Mouse (Mus musculus): ENCODE results near the gene Ppfibp2.

The Ppfibp2 gene

DNA sequence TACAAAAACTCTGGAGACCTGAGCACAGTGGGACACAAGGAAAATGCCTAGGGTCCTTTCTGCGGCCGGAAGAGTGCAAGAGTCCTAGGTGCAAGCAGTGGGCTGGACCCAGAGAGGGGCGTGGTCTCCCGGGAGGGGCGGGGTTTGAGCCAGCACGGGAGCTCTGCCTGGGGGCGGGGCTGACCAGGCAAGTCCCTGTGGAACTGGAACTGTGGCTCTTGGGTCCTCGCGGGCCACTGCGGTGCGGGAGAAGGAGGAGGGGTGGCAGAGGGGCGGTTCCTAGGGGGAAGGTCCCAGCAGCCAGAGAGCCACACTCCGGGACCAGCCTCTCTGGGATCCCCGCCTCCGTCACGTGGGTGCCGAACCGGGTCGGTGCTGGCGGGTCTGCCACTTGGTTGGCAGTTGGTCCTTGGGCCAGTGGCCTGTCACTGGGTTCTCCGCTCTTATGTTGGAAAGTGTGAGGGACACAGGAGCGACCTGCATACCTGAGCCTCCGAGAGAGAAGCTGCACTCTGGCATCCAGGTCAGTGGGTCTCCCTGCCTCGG lies at the start of gene Ppfibp2:
TSS of gene Ppfibp2 (plus strand) at position 351 of the 546 bp plus-strand sequence.
- peak; percentile 86 for DNase-seq (ENCODE audit: low spot score in 2 of 2)

DNA sequence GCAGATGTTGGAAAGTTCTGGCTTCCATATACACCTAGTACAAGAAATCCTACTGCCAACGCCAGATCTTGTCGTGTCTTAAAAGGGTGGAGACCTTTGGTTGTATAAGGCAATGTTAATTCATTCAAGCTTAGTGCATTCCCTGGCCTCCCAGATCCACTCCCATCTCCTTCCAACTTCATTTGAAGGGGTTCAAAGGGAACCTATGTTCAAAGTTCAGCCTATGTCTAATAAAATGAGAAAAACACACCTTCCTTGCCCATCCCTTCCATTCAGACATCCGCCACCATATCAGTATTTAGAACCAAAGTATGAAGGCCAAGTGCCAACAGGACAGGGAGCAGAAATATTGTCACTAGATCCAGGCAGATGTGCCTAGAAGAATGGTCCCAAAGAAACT lies 47.1 kb upstream of the Ppfibp2 start:
- no peak for DNase-seq (ENCODE audit: low spot score in 2 of 2)

GRCm38 (mm10) chr7:107553461-107553860 lies 41.5 kb upstream of the Ppfibp2 start:
- no peak for DNase-seq (ENCODE audit: low spot score in 2 of 2)

DNA sequence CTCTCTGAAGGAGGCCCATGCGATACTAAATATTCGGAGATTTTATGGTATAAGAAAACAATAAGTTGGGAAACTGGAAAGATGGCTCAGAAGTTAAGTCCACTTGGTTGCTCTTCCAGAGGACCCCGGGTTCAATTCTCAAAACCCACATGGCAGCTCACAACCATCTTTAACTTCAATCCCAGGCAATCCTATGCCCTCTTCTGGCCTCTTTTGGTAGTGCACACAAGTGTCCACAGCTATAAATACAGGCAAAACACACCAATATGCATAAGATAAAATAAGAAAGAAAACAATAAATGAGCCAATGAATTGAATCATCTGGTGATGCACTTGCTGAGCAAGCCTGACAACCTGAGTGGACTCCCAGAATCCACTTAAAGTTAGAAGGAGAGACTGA lies 39.1 kb upstream of the Ppfibp2 start:
- no peak for DNase-seq (ENCODE audit: low spot score in 2 of 2)

DNA sequence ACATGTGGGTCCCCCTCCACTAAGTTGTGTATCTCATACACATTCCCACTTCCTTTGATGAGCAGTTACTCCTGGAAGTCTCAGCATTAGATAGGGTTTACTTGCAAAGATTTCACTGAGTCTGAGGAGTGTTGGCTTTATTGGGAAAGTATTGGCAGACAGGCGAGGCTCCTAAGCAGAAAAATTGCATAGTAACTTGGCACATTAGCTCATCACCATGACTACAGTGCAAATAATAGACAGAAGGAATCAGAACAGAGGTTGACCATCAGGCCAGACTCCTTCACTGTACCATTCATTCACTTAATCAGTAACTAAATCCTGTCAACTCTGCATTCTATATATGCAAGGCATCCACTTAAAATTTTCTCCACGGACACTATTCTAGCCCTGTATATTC lies 34.3 kb upstream of the Ppfibp2 start:
- DNase-seq (ENCODE audit: low spot score in 2 of 2), result no peak

- no peak for DNase-seq (ENCODE audit: low spot score in 2 of 2)
These were observed 33.4 kb upstream of the Ppfibp2 start for GRCm38 (mm10) chr7:107561584-107561983.

DNA sequence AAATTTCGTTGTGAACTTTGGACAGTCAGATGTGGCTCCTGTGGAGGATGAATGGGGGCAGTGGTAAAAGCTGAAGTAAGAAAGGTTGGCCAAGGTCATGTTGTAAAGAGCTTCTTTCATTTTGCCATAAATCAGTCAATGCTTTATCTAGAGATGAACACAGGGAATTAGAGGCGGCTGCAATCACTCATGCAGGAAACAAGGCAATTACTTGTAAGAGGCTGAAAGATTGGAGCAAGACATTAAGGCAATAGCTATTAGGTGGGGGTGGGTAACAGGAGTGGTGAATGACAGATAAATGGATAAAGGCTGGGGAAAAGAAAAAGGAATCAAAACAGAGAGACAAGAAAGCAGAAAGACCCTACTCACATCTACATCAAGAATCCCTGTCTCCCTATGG lies 31.3 kb upstream of the Ppfibp2 start:
- no peak for DNase-seq (ENCODE audit: low spot score in 2 of 2)

GRCm38 (mm10) chr7:107567261-107567671 lies 27.7 kb upstream of the Ppfibp2 start, which contains the start of gene Olfml1:
Olfml1 (plus strand) TSS chr7:107567446.
- DNase-seq (ENCODE audit: low spot score in 2 of 2), result peak; percentile 24 to 31

GRCm38 (mm10) chr7:107567674-107568073 lies 27.3 kb upstream of the Ppfibp2 start:
- no peak for DNase-seq (ENCODE audit: low spot score in 2 of 2)

DNA sequence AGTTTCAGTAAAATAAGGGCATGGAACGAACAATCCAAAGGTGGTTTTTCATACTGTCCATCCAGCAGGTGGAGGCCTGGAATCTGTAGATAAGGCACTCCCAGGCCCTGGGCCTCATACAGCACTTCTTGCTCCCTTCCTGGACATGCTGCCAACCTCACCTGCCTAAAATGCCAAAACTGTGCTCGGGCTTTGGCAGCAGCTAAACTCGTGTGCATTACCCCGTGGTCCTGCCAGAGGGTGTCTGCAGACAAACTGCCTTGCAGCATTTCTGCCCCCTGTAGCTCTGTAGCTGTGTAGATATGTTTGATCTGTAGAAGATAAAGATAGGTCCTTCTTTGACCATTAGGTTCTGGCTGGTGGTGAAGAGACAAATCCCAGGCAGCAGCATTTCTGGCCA lies 26.0 kb upstream of the Ppfibp2 start:
- no peak for DNase-seq (ENCODE audit: low spot score in 2 of 2)

GRCm38 (mm10) chr7:107573856-107574255 lies 21.2 kb upstream of the Ppfibp2 start:
- no peak for DNase-seq (ENCODE audit: low spot score in 2 of 2)

DNA sequence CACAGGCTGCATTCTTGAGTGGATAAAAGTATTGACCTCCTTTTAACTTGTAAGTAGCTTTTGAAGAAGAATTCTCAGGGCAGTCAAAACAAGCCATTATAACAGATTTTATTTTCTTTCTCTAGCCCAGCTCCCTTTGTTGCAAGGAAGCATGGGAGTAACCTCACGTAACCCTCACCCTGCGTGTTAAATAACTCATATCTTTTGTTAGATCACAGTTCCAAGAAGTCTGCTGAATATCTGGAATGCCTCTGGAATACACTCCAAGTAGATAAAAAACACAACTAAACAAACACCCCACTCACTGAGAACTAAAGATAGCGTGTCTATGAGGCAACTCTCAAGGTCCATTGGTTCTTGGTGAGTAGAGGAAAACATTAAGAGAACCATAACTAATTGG lies 20.7 kb upstream of the Ppfibp2 start:
- DNase-seq (ENCODE audit: low spot score in 2 of 2), result no peak

- DNase-seq (ENCODE audit: low spot score in 2 of 2), result peak in 1 of 2 experiments; percentile 25
These were observed 2.4 kb upstream of the Ppfibp2 start for GRCm38 (mm10) chr7:107592641-107593040.

GRCm38 (mm10) chr7:107593904-107594303 lies 1.1 kb upstream of the Ppfibp2 start:
- peak in 1 of 2 experiments; percentile 22 for DNase-seq (ENCODE audit: low spot score in 2 of 2)

DNA sequence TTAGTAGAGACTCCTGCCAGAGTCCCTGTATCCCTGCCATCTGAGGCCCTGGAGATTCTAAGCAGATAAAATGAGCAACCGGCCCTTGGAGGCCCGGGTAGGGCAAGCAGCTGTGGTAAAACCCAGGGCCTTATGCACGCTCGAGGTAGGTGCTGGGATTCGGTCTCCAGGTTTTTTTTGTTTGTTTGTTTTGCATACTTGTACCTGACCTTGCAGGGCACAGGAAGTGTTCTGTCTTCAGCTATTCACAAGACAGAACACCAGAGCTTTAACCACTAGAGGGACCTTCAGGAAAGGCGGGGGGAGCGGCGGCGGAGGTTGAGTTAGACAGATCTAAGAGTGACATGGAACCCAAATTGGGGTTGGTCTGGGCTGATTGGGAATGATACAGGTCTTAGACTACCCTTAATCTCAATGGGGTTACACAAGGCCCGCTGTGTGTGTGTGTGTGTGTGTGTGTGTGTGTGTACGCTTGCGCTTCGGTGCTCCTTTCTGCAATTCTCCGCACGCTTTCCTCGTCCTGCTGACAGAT lies 616 bp upstream of the Ppfibp2 start:
- DNase-seq (ENCODE audit: low spot score in 2 of 2), result peak; percentile 51 to 53

DNA sequence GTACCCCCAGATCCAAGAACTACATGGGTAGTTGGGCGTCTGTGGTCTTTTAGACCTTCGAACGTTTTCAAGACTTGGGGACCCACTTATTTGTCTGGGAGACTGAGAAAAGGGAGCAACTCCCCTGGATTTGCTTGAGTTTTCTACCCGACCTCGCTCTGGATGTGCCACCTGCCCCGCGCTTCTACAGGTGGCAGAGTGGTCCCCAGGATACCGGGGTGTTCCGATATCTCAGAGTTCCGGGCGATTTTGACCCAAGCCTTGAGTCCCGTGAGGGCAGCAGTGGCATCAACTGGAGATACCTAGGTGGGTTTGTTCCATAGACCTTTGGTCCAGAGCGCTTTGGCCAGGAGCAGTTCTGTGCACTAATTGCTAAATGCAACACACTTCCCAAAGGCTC lies 419 bp downstream of the Ppfibp2 start:
- no peak for DNase-seq (ENCODE audit: low spot score in 2 of 2)

DNA sequence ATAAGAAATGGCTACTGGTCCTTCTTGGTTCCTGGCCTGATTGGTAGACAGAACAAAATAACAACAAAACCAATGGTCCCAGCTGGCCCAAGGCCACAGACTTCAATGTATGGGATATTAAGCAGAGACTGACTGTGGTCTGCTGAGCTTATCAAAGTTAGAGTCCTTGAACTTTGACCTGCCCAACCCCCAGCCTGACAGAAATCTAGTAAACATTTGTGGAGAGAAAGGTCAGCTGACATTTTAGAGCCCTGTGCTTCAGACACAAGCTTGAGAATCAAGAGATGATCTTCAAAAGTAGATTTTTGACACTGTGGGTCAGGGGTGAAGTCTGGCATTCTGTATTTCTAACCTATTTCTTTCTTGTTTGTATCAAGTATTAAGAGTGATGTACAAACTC lies 1.7 kb downstream of the Ppfibp2 start:
- no peak for DNase-seq (ENCODE audit: low spot score in 2 of 2)

DNA sequence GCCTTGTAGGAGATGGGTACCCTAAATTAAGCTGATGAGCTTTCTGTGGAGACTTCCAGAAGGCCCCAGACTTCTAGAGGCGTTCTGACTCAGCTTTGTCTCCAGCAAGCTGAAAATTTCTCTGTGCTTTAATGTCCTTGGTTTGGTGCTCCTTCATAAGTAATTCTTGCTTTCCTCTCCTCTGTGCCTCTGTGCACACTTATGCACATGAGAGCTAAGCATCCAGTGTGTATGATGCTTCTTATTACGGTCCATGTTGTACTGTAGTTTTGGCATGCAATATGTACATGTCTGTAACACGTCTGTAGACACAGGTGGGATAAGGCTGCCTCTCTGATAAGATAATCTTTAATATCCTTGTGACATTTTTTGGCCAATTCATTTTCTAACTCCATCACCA lies 2.9 kb downstream of the Ppfibp2 start:
- DNase-seq (ENCODE audit: low spot score in 2 of 2), result no peak

DNA sequence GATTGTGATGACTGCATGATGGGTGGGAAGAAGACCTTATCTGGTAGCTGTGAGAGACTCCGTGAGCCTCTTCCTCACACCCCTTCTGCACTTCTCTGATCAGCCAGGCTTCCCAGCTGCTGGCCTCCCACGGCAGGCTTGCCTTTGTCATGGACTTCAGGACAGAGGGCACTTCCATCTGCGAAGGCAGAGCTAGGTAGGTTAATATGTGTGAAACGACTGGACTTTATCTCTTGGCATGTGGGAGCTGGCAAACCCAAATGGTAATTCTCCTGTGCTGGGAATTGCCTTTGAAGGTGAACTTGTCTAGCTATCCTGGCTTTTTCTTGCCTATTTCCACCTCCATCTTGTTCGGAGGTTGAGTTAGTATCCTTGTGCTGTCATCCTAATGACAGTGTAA lies 5.6 kb downstream of the Ppfibp2 start:
- DNase-seq (ENCODE audit: low spot score in 2 of 2), result no peak

DNA sequence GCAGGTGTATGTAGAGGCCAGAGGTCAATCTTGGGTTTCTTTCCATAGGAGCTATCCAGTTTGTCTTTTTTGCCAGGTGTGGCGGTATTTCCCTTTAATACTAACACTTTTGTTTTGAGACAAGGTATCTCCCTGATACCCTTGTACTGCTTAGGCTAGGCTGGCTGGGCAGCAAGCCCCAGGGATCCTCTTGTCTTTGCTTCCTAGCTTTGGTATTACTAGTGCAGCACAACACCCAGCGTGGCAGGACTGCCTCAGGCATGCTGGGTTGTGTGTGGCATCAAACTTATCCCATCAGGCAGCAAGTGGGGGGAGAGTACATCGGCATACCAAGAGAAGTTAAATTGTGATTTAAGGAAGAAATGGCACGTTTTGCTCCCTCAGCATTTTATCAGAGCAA lies 7.5 kb downstream of the Ppfibp2 start:
- no peak for DNase-seq (ENCODE audit: low spot score in 2 of 2)

DNA sequence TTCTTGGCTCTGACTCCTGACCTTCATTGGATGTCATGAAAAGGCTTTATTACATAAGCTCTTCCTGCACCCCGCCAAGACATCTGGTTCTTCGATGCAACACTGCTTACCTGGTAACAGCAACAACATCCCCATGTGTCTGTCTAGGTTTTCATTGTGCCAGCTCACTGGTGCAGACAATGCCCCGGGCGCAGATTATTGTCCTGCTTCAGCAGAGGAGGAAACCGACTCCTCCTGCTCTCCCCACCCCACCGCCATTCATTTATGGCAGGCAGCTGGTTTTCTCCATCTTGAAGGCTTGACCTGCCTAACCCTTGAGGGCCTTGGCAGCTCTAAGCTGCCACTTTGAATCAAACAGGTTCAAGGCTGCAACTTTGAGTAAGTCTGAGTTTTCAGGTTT lies 7.9 kb downstream of the Ppfibp2 start:
- no peak for DNase-seq (ENCODE audit: low spot score in 2 of 2)

- no peak for DNase-seq (ENCODE audit: low spot score in 2 of 2)
These were observed 12.8 kb downstream of the Ppfibp2 start for GRCm38 (mm10) chr7:107607766-107608165.

DNA sequence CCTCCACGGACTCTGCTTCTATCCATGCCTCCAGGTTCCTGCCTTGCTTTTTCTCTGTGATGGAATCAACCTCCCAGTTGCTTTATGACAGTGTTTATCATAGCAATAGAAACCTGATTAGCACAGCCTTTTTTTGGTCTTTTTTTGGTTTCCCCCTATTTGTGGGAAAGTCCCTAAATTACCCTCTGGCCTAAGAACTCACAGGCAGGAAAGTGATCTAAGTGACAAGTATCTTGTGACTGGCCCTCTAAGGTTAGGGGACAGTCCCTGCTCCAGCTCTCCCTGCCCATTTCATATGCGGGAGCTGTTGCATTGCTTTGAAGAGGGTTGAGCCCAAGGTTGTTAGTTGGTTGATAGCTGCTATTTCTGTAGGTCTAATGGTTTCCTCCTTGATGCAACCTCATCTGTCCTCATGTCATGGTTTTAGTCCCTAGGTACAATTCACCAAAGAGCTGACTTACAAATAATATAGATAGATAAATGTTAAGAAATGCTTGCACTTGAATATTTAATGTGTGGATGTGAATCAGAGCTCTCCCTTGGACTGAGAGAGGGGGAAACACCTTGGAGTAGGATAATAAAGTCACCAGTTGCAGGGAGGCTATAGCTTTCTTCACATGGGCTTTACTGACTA lies 14.7 kb downstream of the Ppfibp2 start:
- no peak for DNase-seq (ENCODE audit: low spot score in 2 of 2)

GRCm38 (mm10) chr7:107610880-107611279 lies 15.9 kb downstream of the Ppfibp2 start:
- no peak for DNase-seq (ENCODE audit: low spot score in 2 of 2)
